In the genomic region with DNA sequence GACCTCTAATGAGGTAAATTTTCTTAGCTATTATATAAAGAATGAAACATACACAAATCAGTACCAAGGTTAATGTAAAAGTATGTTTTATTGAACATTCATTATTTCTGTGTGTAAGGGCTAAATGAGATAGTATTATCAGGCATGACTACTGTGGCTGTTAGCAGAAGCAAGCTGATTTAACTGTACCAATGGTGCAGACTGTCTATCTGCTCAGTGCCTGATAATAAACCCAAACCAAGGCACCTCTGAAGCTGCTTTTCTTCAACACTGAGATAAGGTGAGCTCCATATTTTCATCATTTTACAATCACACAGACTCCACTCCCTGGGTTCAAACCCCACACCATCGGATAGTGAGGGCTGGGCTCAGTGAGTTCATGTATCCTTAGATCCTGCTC, we compare ENCODE assay signal across 1 mouse cellular context.
TF ChIP-seq lines count a peak whose summit lies in the region.

No protein-coding gene starts in this region.

TF ChIP-seq in MEL, 35 proteins besides CTCF, POLR2A, EP300 and RAD21:
- TF ChIP-seq CHD1 (IDR thresholded peaks at IDR 0.05; ENCODE audit: low read depth, low read length): no peak
- peak; percentile 67; the same call in 1 of the 2 replicates for TF ChIP-seq RCOR1 (IDR thresholded peaks at IDR 0.05; ENCODE audit: low read depth, low read length)
- no peak for TF ChIP-seq ZNF384 (IDR thresholded peaks at IDR 0.05; ENCODE audit: low read depth, low read length)
- TF ChIP-seq HCFC1 (IDR thresholded peaks at IDR 0.05; ENCODE audit: low read depth, low read length): no peak
- TF ChIP-seq TCF12 (IDR thresholded peaks at IDR 0.05; ENCODE audit: low read depth, low read length): peak; percentile 75
- peak; percentile 75 for TF ChIP-seq GATA1 (IDR thresholded peaks at IDR 0.05; ENCODE audit: low read depth, low read length)
- TF ChIP-seq E2F4 (IDR thresholded peaks at IDR 0.05; ENCODE audit: borderline replicate concordance, low read depth, low read length): no peak
TF ChIP-seq in MEL: peak in this region for 3.
